Mouse (Mus musculus) urinary bladder, postnatal 25 days (tissue): ENCODE data around the gene Dusp22.

Experiments
- DNase-seq: peaks from one replicate; pipeline ENCODE4 v3.0.0; 2022; ENCODE audit warnings: low spot score

The Dusp22 gene

DNA sequence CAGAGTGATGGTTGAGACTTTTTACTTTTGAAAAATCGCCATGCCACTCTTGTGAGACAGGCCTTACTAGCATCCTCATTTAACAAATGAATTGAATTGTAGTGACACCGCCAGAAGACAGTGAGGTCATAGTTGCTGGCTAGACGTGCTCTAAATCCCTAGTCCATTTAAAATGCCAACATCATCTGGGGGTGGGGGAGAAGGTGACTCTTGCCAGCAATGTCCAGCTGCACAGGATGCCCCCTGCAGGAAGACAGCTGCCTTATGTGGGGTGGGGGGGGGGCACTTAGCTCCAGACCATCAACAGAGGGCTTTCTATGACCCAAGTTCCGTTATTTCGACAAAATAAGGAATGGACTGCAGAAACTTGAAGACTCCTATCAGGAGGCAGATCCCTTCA, 56.8 kb downstream of the Dusp22 start:
- no peak for DNase-seq

DNA sequence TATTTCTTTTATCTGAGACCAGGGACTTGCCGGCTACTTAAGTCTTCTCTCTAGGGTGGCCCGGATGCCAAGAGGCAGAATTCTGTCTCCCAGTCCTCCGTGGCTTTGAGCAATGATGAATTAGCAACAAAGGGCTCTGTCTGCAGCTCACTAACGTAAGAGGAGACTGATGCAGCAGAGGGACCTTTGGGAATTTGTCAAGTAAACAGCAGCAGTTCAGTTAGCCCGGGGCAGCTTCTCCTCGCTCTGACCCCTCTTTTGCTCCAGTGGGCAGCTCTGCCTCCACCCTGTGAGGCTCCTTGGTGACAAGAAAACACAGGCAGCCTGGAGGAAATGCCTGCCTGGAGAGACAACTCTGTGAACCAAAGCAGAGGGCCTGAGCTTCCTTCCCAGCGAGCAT, 62.8 kb downstream of the Dusp22 start:
- DNase-seq: no peak

DNA sequence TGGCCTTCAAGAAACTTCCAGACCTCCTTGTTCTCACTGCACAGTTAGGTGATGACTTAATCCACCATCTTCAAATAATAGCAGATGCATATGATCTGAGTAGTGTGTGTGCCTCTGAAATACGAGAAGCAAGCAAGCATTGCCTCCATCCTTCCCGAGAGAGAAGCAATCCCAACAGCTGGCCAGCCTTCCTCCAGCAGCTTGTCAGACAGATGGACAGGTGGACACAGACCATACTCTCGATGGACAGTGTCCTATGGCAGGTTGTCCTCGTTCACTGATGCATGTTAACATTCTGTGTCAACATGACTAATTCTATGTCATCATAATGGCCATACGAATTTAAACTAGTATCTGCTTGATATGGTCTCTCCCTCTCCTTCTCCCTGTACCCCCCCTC, 63.5 kb downstream of the Dusp22 start:
- DNase-seq: no peak

DNA sequence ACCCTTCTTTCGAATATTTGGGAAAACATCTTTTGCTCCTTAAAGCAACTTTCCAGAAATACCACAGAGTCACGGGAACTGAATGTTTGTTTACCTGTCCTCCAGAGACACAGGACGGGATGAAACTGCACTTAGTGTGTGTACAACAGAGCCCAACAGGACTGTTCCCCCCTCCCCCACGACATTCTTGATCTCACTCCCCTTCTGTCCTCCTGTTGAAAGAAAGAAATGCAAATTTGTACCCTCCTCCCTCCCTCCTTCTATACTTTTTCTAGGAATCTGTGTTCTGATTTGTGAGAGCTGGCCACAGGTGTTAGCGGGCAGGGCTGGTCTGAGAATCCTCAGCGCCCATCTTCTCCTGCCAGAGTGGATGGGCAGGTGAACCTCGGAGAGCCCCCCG, 64.1 kb downstream of the Dusp22 start:
- DNase-seq: no peak

DNA sequence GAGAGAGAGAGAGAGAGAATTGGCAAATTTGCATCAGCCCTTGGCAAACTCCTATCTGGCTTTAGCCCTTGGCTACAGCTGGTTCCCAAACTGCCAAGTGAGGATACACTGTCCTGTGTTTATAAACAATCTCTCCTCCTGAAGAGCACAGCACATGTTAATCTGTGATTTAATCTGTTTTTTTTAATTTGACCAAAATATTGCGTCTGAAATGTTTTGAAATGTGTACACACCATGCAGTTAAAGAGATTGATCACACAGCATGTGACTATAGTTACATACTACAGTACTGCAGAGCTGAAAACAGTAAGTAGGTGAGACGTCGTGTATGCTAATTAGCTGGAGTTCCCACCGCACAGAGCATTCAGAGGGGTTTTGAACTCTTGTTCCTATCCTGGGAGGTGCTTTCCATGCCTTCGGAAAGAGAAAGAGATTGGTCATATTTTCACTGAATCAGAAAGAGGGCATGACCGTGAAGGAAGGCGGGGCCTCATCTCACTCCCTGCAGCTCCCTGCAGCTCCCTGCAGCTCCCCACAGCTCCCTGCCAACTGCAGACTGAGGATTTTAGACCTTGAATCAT, 65.0 kb downstream of the Dusp22 start:
- DNase-seq: no peak

DNA sequence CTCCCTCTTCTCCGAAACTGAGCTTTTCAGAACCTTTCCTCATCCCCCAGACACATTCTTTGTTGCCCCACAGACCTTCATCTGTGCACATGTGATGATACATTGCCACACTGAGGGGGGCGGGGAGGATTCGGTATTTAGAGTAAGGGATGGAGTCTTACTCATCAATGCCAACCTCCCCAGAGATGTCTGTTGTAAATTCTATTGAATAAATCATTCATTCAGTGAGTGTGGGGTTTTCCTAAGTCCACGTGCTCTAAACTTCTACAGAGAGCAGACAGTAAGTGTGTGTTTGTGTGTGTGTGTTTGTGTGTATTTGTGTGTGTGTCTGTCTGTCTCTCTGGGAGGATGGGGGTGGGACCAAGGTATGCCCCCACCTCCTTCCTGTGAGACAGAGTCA, 67.1 kb downstream of the Dusp22 start:
- DNase-seq: no peak

DNA sequence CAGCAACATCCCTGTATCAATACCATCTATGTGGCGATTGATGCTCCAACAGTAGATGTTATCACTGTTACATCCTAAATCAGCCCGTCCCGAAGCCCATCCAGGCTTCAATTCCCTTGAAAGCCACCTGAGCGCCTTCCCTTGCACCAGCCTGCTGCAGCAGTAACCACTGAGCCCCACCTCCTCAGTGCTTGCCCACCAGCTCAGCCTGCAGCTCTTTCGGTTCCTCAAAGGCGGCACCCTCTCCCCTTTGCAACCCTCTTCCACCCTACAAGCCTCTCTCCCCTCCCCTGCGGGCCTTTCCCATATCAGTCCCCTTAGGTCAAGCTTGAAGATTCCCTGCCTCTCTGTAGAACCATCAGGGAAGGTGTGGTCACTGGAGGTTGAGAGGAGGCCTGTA, 68.4 kb downstream of the Dusp22 start:
- no peak for DNase-seq

DNA sequence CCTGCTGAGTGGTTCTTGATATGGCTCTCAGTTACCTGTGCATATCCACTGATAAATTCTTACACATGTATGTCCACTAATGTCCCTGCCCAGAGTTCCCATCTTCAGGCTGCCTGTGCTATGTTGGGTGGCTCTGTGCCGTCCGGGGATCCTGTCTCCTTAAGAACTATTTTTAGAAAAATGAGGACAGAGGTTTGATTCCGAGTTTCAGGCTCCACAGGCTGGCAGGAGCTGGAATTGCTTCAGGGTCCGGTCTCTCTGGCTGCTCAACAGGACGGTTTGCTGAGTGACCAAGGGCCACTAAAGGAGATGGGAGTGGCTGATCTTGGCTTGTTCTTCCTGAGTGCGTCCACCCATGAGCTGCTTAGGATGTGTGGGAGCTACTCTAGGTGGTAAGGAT, 69.4 kb downstream of the Dusp22 start:
- DNase-seq: no peak

DNA sequence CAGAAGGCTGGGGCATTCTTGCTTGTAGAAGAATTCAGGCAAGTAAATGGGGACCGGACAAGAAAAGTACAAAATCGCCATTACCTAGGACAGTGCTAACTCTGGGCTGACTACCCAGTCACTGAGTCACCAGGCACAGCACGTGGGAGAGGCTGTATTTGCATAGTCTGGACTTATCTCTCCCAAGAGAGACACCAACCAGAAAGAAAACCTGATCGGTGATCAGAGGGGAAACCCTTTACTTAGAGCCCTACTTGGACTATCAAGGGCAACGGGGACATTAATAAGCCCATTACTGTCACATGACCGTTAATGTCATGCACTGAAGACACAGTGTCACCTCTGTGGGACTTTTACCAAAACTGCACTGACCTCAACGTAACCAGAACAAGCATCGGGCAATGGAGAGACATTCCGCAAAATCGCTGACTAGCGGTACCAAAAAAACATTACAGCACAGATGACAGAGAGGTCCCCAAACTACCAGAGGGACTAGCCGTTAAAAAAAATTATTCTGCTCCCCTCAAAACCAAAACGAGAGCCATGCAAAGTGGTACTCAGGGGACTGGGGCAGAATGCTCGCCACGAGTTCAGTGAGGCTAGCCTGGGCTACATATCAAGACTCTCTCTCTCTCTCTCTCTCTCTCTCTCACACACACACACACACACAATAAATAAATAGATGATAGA, 70.5 kb downstream of the Dusp22 start:
- DNase-seq: no peak

DNA sequence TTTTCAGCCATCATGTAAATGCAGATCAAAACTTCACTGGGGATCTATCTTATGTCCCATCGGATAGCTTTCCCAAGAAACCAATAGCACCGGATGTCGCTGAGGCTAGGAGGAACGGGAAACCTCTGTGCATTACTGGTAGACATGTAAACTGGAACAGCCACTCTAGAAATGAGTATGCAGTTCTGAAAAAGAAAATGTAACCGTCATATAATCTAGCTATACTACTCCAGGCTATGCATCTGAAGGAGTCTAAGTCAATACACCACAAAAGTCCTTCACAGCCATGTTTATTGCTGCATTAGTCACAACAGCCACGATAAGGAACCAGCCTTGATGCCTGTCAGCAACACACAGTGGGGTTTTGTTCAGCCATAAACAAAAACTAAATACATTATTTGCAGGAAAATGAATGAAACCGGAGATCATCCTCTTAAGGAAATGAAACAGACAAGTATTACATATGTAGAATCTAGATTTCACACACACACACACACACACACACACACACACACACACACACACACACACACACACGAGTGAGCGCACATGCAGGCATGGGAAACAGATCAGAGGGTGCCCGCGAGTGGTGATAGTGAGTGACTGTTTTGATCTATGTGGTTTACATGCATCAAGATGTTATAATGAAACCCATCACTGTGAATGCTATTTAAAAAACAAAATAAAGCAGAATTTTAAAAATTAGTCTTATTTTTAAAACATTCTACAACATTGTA, 73.1 kb downstream of the Dusp22 start:
- DNase-seq: no peak

DNA sequence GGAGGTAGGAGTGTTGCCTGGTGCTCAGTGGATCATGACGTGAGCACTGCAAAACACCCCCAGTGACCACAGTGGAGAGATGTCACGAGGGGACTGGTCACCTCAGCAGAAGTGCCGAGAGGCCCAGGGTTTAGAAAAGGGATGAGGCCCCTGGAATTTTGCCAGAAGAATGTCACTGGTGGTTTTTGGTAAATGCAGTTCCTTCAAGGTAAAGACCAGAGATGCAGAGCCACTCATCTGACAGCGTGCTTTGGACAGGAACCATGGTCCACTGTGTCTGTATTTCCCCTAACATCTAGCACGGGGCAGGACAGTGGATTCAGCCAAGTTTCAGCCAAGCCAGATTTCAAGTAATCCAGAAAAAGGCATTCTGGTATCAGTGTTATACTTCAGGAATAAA, 76.9 kb downstream of the Dusp22 start:
- DNase-seq: no peak

DNA sequence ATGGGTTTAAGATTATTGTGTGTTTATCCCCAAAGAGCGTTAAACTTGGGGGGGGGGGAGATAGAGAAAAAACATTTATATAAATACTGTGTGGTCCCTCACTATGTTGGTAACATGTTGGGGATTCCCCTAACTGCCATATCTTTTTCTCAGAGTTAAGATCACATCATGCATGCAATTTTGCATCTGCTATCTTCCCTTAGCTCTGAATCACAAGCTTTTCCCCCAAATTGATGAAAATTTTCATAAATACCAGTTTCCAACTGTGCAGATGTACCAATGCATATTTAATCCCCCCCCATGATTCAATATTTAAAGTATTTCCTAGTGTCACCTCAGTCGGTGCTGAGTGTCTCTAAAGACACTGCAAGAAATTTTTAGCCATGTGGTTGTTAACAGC, 77.5 kb downstream of the Dusp22 start:
- no peak for DNase-seq

DNA sequence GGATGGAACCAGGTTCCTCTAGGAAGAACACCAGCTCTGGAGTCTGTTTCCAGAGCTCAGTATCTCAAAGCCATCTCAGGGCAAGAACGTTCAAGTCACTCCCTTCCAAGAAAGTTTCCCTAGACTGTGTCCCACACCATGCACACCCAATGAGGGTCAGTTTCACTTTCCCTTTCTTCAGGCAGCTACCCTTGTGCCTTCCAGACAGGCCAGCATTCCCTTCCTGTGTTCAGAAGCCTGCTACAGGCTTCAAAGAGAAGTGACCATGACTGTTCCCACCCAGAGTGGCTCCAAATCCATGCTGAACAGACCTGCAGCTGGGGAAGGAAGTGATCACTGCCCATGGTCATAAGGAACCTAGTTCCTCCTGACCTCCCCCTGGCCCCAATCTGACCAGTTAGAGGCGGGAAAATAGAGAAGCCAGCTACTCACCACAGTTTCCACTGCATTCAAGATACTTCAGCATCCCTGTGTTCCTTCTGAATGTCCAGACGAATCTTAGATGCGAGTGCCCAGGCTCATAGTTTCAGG, 78.6 kb downstream of the Dusp22 start:
- DNase-seq: no peak

DNA sequence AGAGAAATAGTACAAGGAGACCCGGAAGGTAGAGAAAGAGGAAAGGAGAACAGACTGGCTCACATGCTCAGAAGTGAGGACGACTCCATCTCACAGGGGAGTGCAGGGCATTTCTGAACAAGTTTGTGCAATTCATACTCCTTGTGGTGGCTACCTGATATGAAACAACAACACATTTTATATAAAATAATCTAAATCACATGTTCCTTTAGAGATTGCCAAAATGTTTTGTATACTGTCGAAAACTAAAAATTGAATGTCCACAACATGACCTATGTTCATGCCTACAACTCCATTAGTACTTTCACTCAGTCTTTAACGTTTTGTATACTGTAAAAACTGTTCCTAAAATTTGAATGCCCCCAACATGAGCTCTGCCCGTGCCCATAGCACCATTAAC, 81.4 kb downstream of the Dusp22 start:
- DNase-seq: no peak

DNA sequence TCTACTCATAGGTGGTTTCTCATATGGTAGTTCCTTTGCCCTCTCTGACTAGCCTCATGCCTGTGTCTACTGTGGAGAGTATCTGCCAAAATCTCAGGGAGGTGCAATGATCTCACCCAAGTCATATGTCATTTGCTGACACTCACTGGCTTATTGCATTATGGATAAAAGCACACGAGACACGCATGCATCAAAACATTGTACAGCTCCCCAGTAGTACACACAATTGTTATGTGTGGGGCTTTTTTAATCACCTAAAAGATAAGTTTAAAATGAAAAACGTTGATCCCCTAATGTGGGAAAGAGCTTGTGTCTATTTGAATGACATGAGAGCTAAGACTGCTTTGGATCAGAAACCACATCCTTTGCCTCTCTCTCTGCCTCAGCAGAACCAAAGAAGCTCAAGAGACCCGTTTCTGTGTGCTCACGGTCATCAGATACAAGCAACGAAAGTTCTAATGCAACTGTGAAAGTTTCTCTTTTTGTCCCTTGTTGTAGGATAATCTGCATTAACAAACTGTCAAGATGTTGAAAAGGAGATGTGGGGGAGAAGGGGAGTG, 82.7 kb downstream of the Dusp22 start:
- no peak for DNase-seq

DNA sequence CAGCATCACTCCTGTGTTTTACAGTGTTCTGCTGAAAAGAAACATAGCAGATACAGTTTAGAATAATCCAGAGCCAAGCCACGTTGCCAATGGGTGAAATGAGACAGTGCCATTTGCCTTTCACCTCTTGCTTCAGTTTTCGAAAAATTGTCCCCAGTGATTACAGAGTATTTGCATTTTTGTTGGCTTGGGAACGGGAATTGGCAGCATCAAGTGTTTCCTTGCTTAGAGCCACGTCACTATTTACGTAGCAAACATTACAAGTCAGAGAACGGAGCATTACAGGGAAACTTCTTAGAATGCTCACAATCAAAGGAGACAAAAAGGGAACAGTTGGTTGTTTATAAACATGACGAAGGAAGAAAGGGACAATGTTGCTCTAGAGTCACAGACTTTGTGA, 85.3 kb downstream of the Dusp22 start:
- no peak for DNase-seq

DNA sequence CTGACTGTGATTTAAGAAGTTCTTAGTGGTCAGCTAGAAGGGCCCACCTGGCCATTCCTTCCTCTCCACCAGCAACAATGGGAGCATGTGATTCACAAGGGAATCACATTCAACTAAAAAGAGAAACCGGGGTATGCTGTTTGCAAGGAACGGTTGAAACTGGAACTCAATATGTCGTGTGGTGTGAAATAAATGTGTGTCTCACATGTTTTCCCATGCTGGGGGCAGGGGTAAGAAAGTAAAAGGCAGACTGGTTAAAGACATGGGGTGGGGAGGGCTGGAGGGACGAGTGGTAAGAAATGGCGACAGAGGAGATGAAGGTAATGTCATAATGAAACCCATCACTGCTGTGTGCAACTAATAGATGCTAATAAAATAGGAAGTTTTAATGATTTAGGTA, 87.3 kb downstream of the Dusp22 start:
- no peak for DNase-seq

DNA sequence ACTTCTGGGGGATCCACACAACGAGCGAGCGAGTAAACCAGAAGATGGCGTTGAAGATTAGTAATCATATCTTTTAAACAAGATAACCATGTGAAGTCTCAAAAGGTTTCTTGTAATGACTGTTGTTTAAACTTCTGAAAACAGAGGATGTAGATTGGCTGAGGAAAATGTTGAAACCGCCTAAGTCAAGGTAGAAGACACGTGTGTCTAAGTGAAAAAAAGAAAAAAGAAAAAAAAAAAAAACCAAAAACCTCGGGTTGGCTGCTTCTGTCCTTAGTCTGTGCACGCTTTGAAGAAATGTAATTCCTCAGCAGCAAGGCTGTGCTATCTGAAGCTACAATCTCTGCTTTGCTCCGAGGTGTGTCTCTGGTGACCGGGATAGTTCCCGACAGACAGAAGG, 87.7 kb downstream of the Dusp22 start:
- DNase-seq: no peak

DNA sequence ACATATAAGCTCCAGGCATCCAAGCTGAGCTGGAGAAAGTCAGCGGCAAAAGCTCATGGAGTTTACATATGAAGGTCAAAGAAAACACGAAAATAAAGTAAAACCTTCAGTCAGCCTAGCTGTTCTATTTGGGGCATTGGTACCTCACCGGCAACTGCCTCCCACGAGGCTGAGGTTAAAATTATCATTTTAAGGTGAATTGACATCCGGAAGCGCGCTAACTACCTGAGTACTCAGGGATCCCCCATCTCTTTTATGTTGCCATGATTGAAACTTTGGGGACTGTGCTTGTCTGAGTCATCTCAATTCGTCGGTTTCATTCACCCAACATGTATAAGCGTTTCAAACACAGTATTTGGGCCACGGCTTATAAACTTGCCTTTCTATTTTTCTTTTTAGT, 88.5 kb downstream of the Dusp22 start:
- no peak for DNase-seq

DNA sequence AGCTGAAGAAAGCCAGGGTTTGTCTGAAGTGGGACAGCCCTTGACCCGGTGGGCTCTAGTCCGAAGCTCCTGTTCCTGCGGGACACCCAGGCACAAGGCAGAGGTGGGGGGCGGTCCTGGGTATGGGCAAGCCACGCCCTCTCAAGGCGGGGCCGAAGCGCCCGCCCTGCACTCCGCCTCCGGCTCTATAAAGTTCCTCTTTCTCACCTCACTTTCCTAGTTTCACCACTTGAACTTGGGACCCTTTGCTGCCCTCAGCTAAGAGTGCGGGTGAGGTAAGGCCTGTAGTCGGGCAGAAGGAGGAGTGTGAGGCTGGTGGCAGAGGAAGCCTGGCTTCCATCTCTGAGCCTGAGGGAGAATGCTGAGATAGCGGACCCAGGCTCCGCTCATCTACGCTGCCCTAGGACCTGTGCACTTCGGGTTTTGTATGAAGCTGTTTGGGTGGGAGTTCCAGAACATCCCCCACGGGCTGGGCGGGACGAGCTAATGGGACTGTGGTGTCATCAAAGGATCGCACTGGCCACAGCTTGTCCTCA, 89.3 kb downstream of the Dusp22 start, which contains the start of gene Irf4:
Gene Irf4 (plus strand): TSS at position 206 of the 536 bp plus-strand sequence.
- peak; percentile 34 for DNase-seq

DNA sequence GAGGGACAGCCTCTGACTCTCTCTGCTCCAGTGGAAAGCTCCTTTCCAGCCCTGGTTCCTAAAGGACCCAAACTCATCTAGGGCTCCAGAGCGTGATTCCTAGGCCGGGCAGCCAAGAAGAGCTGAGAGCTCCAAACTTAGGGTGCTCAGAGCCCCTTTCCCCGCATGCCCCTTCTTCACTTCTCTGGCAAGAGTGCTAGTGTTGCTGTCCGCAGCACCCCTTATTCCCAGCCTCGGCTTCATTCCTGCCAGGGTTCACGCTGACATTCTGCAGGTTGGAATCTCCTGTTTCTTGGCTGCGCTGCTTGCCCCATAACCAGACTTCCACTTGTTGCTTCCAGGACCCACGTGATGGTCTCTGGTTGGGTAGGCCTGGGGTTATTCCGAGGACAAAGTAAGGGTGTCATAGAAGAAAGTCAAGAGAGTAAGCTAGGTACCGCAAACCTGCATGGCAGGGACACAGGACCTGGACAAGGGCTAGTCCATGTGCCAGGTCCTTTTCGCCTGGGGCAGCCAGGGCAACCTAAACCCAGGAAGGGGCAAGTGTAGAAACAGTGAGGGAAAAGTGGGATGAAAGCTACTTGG, 89.8 kb downstream of the Dusp22 start:
- no peak for DNase-seq
